Mouse (Mus musculus) MEL (cell line): ENCODE results near the gene Rpl3. TPM values are rescaled to one million over a fixed set of nuclear protein-coding genes. Genes with fewer than 3 reads are reported as not detected.

Experiments used
- DNase-seq: peaks from one replicate; pipeline ENCODE4 v3.0.0; 2011; ENCODE audit warnings: low read depth, low spot score
- H3K27ac ChIP-seq: 2 replicates; pipeline ENCODE4 v1.5.1; 2012; ENCODE audit warnings: low read depth, mild to moderate bottlenecking, control low read depth, low read length, moderate library complexity; ENCODE audit not compliant: control insufficient read depth
- H3K27me3 ChIP-seq, 2 experiments: fragments of 150-350 bp in 1 of 2; sonication (generic) in 1 of 2; 2 replicates each; pipeline ENCODE4 v1.6.1; 2012; ENCODE audit warnings: low read length in 2 of 2, mild to moderate bottlenecking in 2 of 2, improper control_type of control experiment in 1 of 2, moderate library complexity in 1 of 2; ENCODE audit not compliant: insufficient read depth in 2 of 2, control insufficient read depth in 1 of 2
- H3K36me3 ChIP-seq, 2 experiments: 2 replicates each; pipeline ENCODE4 v1.6.1; 2012 to 2014; ENCODE audit warnings: low read length in 2 of 2, improper control_type of control experiment in 1 of 2, inconsistent platforms in 1 of 2, mild to moderate bottlenecking in 1 of 2; ENCODE audit not compliant: insufficient read depth in 2 of 2, control insufficient read depth in 1 of 2
- H3K4me1 ChIP-seq, 2 experiments: fragments of 150-350 bp in 1 of 2; sonication (generic) in 1 of 2; 2 replicates each; pipeline ENCODE4 v1.6.1; 2012; ENCODE audit warnings: low read length in 2 of 2, improper control_type of control experiment in 1 of 2, mild to moderate bottlenecking in 1 of 2; ENCODE audit not compliant: insufficient read depth in 2 of 2, control insufficient read depth in 1 of 2
- H3K4me3 ChIP-seq, 2 experiments: fragments of 150-350 bp in 1 of 2; sonication (generic) in 1 of 2; 2 replicates each; pipeline ENCODE4 v1.5.1; 2012; ENCODE audit warnings: low read depth in 2 of 2, low read length in 2 of 2, mild to moderate bottlenecking in 2 of 2, moderate library complexity in 2 of 2, control low read depth in 1 of 2, improper control_type of control experiment in 1 of 2; ENCODE audit not compliant: control insufficient read depth in 1 of 2, insufficient read depth in 1 of 2
- H3K79me2 ChIP-seq: 2 replicates; pipeline ENCODE4 v1.6.1; 2012; ENCODE audit warnings: mild to moderate bottlenecking, low read length, moderate library complexity; ENCODE audit not compliant: control insufficient read depth, poor library complexity, insufficient read depth
- H3K9ac ChIP-seq: 2 replicates; pipeline ENCODE4 v1.6.1; 2012; ENCODE audit warnings: low read depth, mild to moderate bottlenecking, control low read depth, low read length, moderate library complexity; ENCODE audit not compliant: control insufficient read depth, poor library complexity, severe bottlenecking
- H3K9me3 ChIP-seq: fragments of 150-350 bp; sonication (generic); replicated peaks from 2 replicates; pipeline ENCODE4 v1.6.1; 2012; ENCODE audit warnings: mild to moderate bottlenecking, low read length, improper control_type of control experiment, moderate library complexity; ENCODE audit not compliant: insufficient read depth
- CTCF ChIP-seq, 3 experiments: IDR thresholded peaks in 2 of 3; conservative IDR thresholded peaks in 1 of 3; 2 replicates each; pipeline ENCODE4 v1.5.1; 2011 to 2012; ENCODE audit warnings: low read length in 3 of 3, low read depth in 2 of 3, mild to moderate bottlenecking in 2 of 3, improper control_type of control experiment in 1 of 3, inconsistent platforms in 1 of 3, mixed read lengths in 1 of 3, moderate library complexity in 1 of 3; ENCODE audit not compliant: control insufficient read depth in 1 of 3, insufficient read depth in 1 of 3, poor library complexity in 1 of 3, severe bottlenecking in 1 of 3
- JUND ChIP-seq: IDR thresholded peaks from 2 replicates; pipeline ENCODE4 v1.6.1; 2011; ENCODE audit warnings: low read depth, mild to moderate bottlenecking, improper control_type of control experiment, low read length
- KAT2A ChIP-seq: conservative IDR thresholded peaks from 2 replicates; pipeline ENCODE4 v1.6.1; 2012; ENCODE audit warnings: low read depth, low read length, improper control_type of control experiment, inconsistent platforms
- MAFK ChIP-seq: IDR thresholded peaks from 2 replicates; pipeline ENCODE4 v1.6.1; 2011; ENCODE audit warnings: low read depth, mild to moderate bottlenecking, low read length, improper control_type of control experiment, borderline replicate concordance
- MAX ChIP-seq: IDR thresholded peaks from 2 replicates; pipeline ENCODE4 v1.6.1; 2011; ENCODE audit warnings: low read length, improper control_type of control experiment
- MEF2A ChIP-seq: IDR thresholded peaks from 2 replicates; pipeline ENCODE4 v1.6.1; 2014; ENCODE audit warnings: low read depth, mild to moderate bottlenecking, inconsistent platforms, low read length, improper control_type of control experiment; ENCODE audit not compliant: poor library complexity, insufficient replicate concordance, severe bottlenecking; ENCODE audit errors: extremely low read depth
- MXI1 ChIP-seq: IDR thresholded peaks from 2 replicates; pipeline ENCODE4 v1.6.1; 2011; ENCODE audit warnings: mild to moderate bottlenecking, low read depth, low read length, improper control_type of control experiment
- MYB ChIP-seq: IDR thresholded peaks from 2 replicates; pipeline ENCODE4 v1.6.1; 2011; ENCODE audit warnings: mild to moderate bottlenecking, low read depth, low read length, improper control_type of control experiment
- NELFE ChIP-seq: IDR thresholded peaks from 2 replicates; pipeline ENCODE4 v1.6.1; 2011; ENCODE audit warnings: low read depth, low read length, improper control_type of control experiment
- NRF1 ChIP-seq: IDR thresholded peaks from 2 replicates; pipeline ENCODE4 v1.6.1; 2014; ENCODE audit warnings: low read depth, mild to moderate bottlenecking, inconsistent platforms, low read length, improper control_type of control experiment, moderate library complexity; ENCODE audit not compliant: poor library complexity, insufficient read depth, severe bottlenecking
- POLR2A ChIP-seq, 2 experiments: IDR thresholded peaks; 2 replicates each; pipeline ENCODE4 v1.6.1; 2011 to 2012; ENCODE audit warnings: low read length in 2 of 2, mild to moderate bottlenecking in 2 of 2, control low read depth in 1 of 2, improper control_type of control experiment in 1 of 2, low read depth in 1 of 2, moderate library complexity in 1 of 2; ENCODE audit not compliant: control insufficient read depth in 1 of 2, insufficient read depth in 1 of 2, poor library complexity in 1 of 2
- POLR2AphosphoS2 ChIP-seq: IDR thresholded peaks from 2 replicates; pipeline ENCODE4 v1.6.1; 2011; ENCODE audit warnings: low read length, improper control_type of control experiment
- SIN3A ChIP-seq: IDR thresholded peaks from 2 replicates; pipeline ENCODE4 v1.6.1; 2012; ENCODE audit warnings: low read length, improper control_type of control experiment, inconsistent platforms
- SMC3 ChIP-seq: IDR thresholded peaks from 2 replicates; pipeline ENCODE4 v1.6.1; 2011; ENCODE audit warnings: low read depth, low read length, improper control_type of control experiment
- TBP ChIP-seq: IDR thresholded peaks from 2 replicates; pipeline ENCODE4 v1.8.0; 2011; ENCODE audit warnings: low read depth, low read length, improper control_type of control experiment
- TCF12 ChIP-seq: IDR thresholded peaks from 2 replicates; pipeline ENCODE4 v1.6.1; 2014; ENCODE audit warnings: low read depth, mild to moderate bottlenecking, inconsistent platforms, low read length, improper control_type of control experiment, moderate library complexity
- ZC3H11A ChIP-seq: IDR thresholded peaks from 2 replicates; pipeline ENCODE4 v1.6.1; 2012; ENCODE audit warnings: low read depth, mild to moderate bottlenecking, inconsistent platforms, low read length, improper control_type of control experiment
- ZMIZ1 ChIP-seq: IDR thresholded peaks from 2 replicates; pipeline ENCODE4 v1.6.1; 2012; ENCODE audit warnings: low read depth, mild to moderate bottlenecking, inconsistent platforms, low read length, improper control_type of control experiment, moderate library complexity
- ZNF384 ChIP-seq: IDR thresholded peaks from 2 replicates; pipeline ENCODE4 v1.6.1; 2012; ENCODE audit warnings: low read depth, mild to moderate bottlenecking, inconsistent platforms, low read length, improper control_type of control experiment
- polyA plus RNA-seq, 2 experiments: library from polyadenylated mRNA; stranded (reverse) in 1 of 2; unstranded in 1 of 2; fragments of >175 nt in 1 of 2; fragments of >200 nt in 1 of 2; gene quantifications; 2 replicates each; pipeline versions ENCODE4 v1.2.1 to v1.2.4; 2012; ENCODE audit warnings: low replicate concordance in 2 of 2, low read depth in 1 of 2; ENCODE audit not compliant: insufficient read length in 2 of 2, insufficient read depth in 1 of 2, missing spikeins in 1 of 2
- total RNA-seq: library from RNA; depleted of rRNA; stranded (reverse); fragments of 300-350 nt; gene quantifications from 2 replicates; pipeline ENCODE4 v1.2.3, GENCODE M21; 2012

Rpl3 gene
- total and polyA plus RNA-seq, 3 experiments, result 543 to 1,686 (median 1,096) TPM

DNA sequence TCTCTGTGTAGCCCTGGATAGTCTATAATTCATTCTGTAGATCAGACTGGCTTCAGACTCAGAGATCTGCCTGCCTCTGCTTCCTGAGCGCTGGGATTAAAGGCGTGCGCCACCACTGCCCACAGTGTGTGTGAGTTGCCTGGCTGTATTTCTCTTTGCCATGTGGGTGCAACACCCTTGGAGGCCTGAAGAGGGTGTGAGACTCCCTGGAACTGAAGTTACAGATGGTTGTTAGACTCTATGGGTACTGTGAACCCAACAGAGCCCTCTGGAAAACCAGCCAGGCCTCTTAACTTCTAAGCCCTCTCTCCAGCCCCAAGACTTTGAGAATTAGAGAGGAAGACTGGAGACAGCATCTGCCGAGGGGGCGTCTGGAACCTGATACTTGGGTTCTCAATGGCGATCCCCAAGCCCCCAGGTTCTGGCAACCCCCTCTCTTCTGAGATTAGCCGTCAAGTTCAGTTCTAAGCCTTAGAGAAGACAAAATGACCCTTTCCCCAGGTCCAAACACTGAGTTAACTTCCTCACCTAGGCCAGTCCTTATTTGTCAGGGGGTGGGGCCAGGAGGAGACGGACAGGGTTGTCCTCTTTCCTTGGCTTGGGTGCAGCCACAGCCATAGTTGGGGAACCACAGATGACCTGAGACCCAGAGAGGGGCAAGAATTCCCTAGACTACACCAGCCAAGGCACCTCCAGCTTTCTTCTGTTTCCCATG, 31.2 kb downstream of the Rpl3 start:
- DNase-seq, result no peak
- Histone ChIP-seq H3K9me3 (no peaks in the 10 kb centered on the region), H3K79me2 (no peaks in the 10 kb centered on the region), H3K27me3 (no peaks in the 10 kb centered on the region; a peak in 1 of 4 replicates), H3K4me1 (no peaks in the 10 kb centered on the region), H3K36me3 (no peaks in the 10 kb centered on the region), H3K4me3 (no peak overlapping the region), H3K27ac (no peak overlapping the region), H3K9ac (no peak overlapping the region)
- no peak for TF ChIP-seq SMC3
- peak in 1 of 3 experiments; percentile 17; a peak in 2 of 6 replicates for TF ChIP-seq CTCF (IDR thresholded peaks at IDR 0.05 in 2 of 3, conservative IDR thresholded peaks at IDR 0.05 in 1 of 3; ENCODE audit: control insufficient read depth in 1 of 3, insufficient read depth in 1 of 3, low read depth in 2 of 3, low read length in 3 of 3, poor library complexity in 1 of 3, severe bottlenecking in 1 of 3)

DNA sequence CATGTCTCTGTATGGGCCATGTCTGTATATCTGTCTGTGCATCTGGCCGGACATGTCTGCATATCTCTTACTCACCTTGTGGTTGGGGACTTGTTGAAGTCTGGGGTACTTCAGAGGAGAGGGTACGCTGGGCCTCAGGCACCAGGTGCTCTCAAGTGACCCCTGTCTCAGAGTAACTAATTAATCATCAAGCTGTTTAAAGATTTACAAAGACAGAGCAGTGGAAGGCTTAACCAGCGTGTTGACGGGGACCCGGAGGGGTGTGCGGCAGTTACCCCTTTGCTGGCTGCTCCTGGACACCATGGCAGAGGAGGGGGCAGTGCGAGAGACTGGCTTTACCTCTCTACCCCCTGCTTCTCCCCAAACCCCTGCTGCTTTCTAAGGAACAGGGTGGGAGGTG, 32.1 kb downstream of the Rpl3 start:
- Histone ChIP-seq H3K27me3 (no peaks in the 10 kb centered on the region; a peak in 1 of 4 replicates), H3K36me3 (no peaks in the 10 kb centered on the region), H3K27ac (no peak overlapping the region), H3K9ac (no peak overlapping the region), H3K4me3 (no peak overlapping the region), H3K79me2 (no peaks in the 10 kb centered on the region), H3K9me3 (no peaks in the 10 kb centered on the region), H3K4me1 (no peaks in the 10 kb centered on the region)
- TF ChIP-seq TCF12 (no peak), NRF1 (no peak), MEF2A (no peak), ZC3H11A (no peak), POLR2A (IDR thresholded peaks at IDR 0.05; ENCODE audit: control insufficient read depth in 1 of 2, insufficient read depth in 1 of 2, low read depth in 1 of 2, low read length in 2 of 2, poor library complexity in 1 of 2) (no peak), JUND (no peak), POLR2AphosphoS2 (no peak), TBP (no peak), ZNF384 (no peak), MAX (no peak), MYB (no peak), MAFK (no peak), NELFE (no peak), MXI1 (no peak), SIN3A (no peak), ZMIZ1 (no peak), KAT2A (no peak)
- no peak for DNase-seq
